Mouse (Mus musculus) spleen, embryonic (tissue): ENCODE measurements around the gene Olfr821.
"Not testable (repeated sequence)": the region's sequence is repeated elsewhere in the genome, so short reads cannot be mapped to it uniquely, and the experiment has no call there.

Experiments
- CTCF ChIA-PET: fragments of 350-600 bp; sonication (Branson Sonifier 250); formaldehyde crosslinking; loops from one replicate; lab custom pipeline; 2022; lab: Charles Lee

The Olfr821 gene

GRCm38 (mm10) chr10:130030048-130030447 lies at the start of gene Olfr821:
Olfr821 (plus strand) TSS chr10:130030348.
- CTCF ChIA-PET, result no interaction called here

DNA sequence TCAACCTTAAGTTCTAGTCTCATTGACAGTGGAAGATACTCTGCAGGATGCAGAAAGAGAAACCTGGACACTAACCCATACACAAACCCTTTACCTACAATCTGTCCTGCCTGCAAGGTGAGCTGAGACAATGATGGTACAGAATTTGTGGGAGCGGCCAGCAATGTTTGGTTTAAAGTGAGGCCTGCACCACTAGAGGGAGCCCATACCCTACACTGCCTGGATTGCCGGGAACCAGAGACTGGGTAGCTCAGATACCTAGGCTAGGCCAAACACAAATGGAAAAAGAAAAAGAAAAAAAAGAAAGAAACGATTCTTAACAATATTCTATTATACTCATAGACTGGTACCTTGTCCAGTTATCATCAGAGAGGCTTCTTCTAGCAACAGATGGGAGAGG lies 48.3 kb upstream of the Olfr821 start:
- CTCF ChIA-PET, result not testable (repeated sequence)

GRCm38 (mm10) chr10:129984962-129985361 lies 45.2 kb upstream of the Olfr821 start, which contains the start of gene Gm10310:
Gm10310 (minus strand) TSS chr10:129985062.
- CTCF ChIA-PET, result not testable (repeated sequence)

GRCm38 (mm10) chr10:130004104-130004503 lies 26.0 kb upstream of the Olfr821 start:
- CTCF ChIA-PET, result not testable (repeated sequence)

DNA sequence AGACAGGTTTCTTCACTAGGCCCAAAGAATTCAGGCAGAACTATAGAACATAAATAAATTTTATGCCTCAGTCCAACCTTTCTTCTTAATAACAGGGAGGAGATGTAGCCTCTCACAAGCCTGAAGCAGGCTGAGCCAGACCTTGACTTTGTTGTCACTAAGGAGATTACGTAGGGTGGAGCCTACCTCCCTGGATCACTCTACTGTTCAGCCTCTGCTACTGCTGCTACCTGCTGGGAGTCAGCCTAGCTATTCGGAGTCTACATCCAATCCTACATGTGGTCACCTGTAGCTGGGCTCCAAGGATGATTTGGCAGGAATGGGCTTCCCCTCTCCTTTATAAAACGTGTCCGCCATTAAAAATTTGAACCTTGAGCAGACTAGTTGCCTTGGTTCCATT lies 24.8 kb upstream of the Olfr821 start:
- CTCF ChIA-PET, result not testable (repeated sequence)

- CTCF ChIA-PET, result no interaction called here
Observed at GRCm38 (mm10) chr10:130012321-130012720, 17.8 kb upstream of the Olfr821 start, which contains the start of gene Olfr820. Olfr820 (plus strand) TSS chr10:130012621.

DNA sequence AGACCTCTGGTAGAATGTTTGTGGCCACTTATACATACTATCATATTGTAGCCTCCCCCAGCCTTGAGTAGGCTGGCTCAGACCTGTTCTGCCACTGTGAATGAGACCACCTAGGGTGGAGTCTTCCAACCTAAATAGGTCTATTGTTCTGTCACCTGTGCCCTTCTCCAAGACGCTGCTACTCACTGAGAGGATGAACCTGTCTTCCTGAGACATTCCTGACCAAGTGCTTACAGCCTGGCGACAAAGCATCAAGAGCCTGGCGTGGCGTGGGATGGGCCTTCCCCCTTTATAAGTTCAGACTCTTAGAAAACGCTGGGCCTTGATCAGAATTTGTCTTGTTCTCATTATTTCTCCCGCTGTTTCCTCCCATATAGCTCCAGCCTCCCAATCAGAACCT lies 6.9 kb downstream of the Olfr821 start:
- CTCF ChIA-PET, result no interaction called here

GRCm38 (mm10) chr10:130070910-130071309 lies 40.8 kb downstream of the Olfr821 start, which contains the start of gene Olfr822:
Olfr822 (plus strand) TSS chr10:130071210.
- CTCF ChIA-PET, result no interaction called here
